Mouse (Mus musculus): ENCODE data around the gene Ptpn14. TPM values are rescaled to one million over a fixed set of nuclear protein-coding genes. Genes with fewer than 3 reads are reported as not detected.

Gene Ptpn14
- polyA plus RNA-seq, 1 experiment from 2014 or later, result 3.2 TPM

GRCm38 (mm10) chr1:189694391-189694790 is 33.7 kb upstream of the Ptpn14 start:
- no peak overlapping the region for H3K4me3 ChIP-seq (ENCODE audit: low read depth, low read length)
- H3K4me2 ChIP-seq, result no peak overlapping the region
- H3K27ac ChIP-seq (ENCODE audit: low read depth, low read length), result no peak overlapping the region
- no peaks in the 10 kb centered on the region for H3K27me3 ChIP-seq (replicated peaks; ENCODE audit: control insufficient read depth, insufficient read depth, low read length)
- H3K9me3 ChIP-seq (ENCODE audit: control insufficient read depth, low read length), result no peaks in the 10 kb centered on the region
- ATAC-seq (replicated peaks; ENCODE audit: low FRiP score), result no peak
- no peaks in the 10 kb centered on the region for H3K36me3 ChIP-seq (ENCODE audit: control insufficient read depth, insufficient read depth, low read length)
- WGBS, result 72% methylated on average over 2 of the region's 2 CpGs
- H3K4me1 ChIP-seq (replicated peaks; ENCODE audit: control insufficient read depth, insufficient read depth, low read length), result peaks cover 5% of the 10 kb centered on the region; the same call in 1 of the 2 replicates
- no peak overlapping the region for H3K9ac ChIP-seq (ENCODE audit: low read depth, low read length)
- DNase-seq (ENCODE audit: low spot score), result no peak

GRCm38 (mm10) chr1:189695321-189695720 is 32.7 kb upstream of the Ptpn14 start:
- peak; percentile 65 for ATAC-seq (replicated peaks; ENCODE audit: low FRiP score)
- no peak for DNase-seq (ENCODE audit: low spot score)
- H3K4me1 ChIP-seq (replicated peaks; ENCODE audit: control insufficient read depth, insufficient read depth, low read length), result peaks cover 5% of the 10 kb centered on the region; the same call in 1 of the 2 replicates

GRCm38 (mm10) chr1:189698416-189698815 is 29.7 kb upstream of the Ptpn14 start:
- H3K27ac ChIP-seq (ENCODE audit: low read depth, low read length), result no peak overlapping the region

More at GRCm38 (mm10) chr1:189695321-189695720, 32.7 kb upstream of the Ptpn14 start:
- Histone ChIP-seq H3K9ac (ENCODE audit: low read depth, low read length) (no peak overlapping the region), H3K4me2 (no peak overlapping the region), H3K9me3 (ENCODE audit: control insufficient read depth, low read length) (no peaks in the 10 kb centered on the region), H3K27ac (ENCODE audit: low read depth, low read length) (no peak overlapping the region), H3K4me3 (ENCODE audit: low read depth, low read length) (no peak overlapping the region), H3K36me3 (ENCODE audit: control insufficient read depth, insufficient read depth, low read length) (no peaks in the 10 kb centered on the region), H3K27me3 (replicated peaks; ENCODE audit: control insufficient read depth, insufficient read depth, low read length) (no peaks in the 10 kb centered on the region)

GRCm38 (mm10) chr1:189700186-189700585 is 27.9 kb upstream of the Ptpn14 start:
- Histone ChIP-seq H3K4me3 (ENCODE audit: low read depth, low read length) (no peak overlapping the region), H3K9me3 (ENCODE audit: control insufficient read depth, low read length) (no peaks in the 10 kb centered on the region), H3K27me3 (replicated peaks; ENCODE audit: control insufficient read depth, insufficient read depth, low read length) (no peaks in the 10 kb centered on the region), H3K36me3 (ENCODE audit: control insufficient read depth, insufficient read depth, low read length) (no peaks in the 10 kb centered on the region), H3K27ac (ENCODE audit: low read depth, low read length) (no peak overlapping the region), H3K9ac (ENCODE audit: low read depth, low read length) (no peak overlapping the region), H3K4me2 (no peak overlapping the region), H3K4me1 (replicated peaks; ENCODE audit: control insufficient read depth, insufficient read depth, low read length) (peaks cover 4% of the 10 kb centered on the region; the same call in 1 of the 2 replicates)
- DNase-seq (ENCODE audit: low spot score) (no peak), ATAC-seq (replicated peaks; ENCODE audit: low FRiP score) (no peak)
- WGBS, result 62% methylated on average over 6 of the region's 6 CpGs

More at GRCm38 (mm10) chr1:189698416-189698815, 29.7 kb upstream of the Ptpn14 start:
- H3K27me3 ChIP-seq (replicated peaks; ENCODE audit: control insufficient read depth, insufficient read depth, low read length), result no peaks in the 10 kb centered on the region
- peaks cover 5% of the 10 kb centered on the region; the same call in 1 of the 2 replicates for H3K4me1 ChIP-seq (replicated peaks; ENCODE audit: control insufficient read depth, insufficient read depth, low read length)
- no peaks in the 10 kb centered on the region for H3K36me3 ChIP-seq (ENCODE audit: control insufficient read depth, insufficient read depth, low read length)
- H3K4me2 ChIP-seq, result no peak overlapping the region
- ATAC-seq (replicated peaks; ENCODE audit: low FRiP score), result no peak; the same call in 1 of the 2 replicates
- 58% methylated on average over 4 of the region's 4 CpGs for WGBS
- no peaks in the 10 kb centered on the region for H3K9me3 ChIP-seq (ENCODE audit: control insufficient read depth, low read length)
- no peak overlapping the region for H3K9ac ChIP-seq (ENCODE audit: low read depth, low read length)
- no peak overlapping the region for H3K4me3 ChIP-seq (ENCODE audit: low read depth, low read length)
- DNase-seq (ENCODE audit: low spot score), result no peak

GRCm38 (mm10) chr1:189700990-189701389 is 27.1 kb upstream of the Ptpn14 start:
- H3K36me3 ChIP-seq (ENCODE audit: control insufficient read depth, insufficient read depth, low read length), result no peaks in the 10 kb centered on the region
- H3K27me3 ChIP-seq (replicated peaks; ENCODE audit: control insufficient read depth, insufficient read depth, low read length), result no peaks in the 10 kb centered on the region
- H3K27ac ChIP-seq (ENCODE audit: low read depth, low read length), result no peak overlapping the region
- WGBS, result 0% methylated on average over 6 of the region's 6 CpGs
- H3K4me2 ChIP-seq, result no peak overlapping the region
- H3K4me1 ChIP-seq (replicated peaks; ENCODE audit: control insufficient read depth, insufficient read depth, low read length), result no peaks in the 10 kb centered on the region
- peak; percentile 55; the same call in 1 of the 2 replicates for ATAC-seq (replicated peaks; ENCODE audit: low FRiP score)
- H3K9ac ChIP-seq (ENCODE audit: low read depth, low read length), result no peak overlapping the region
- H3K9me3 ChIP-seq (ENCODE audit: control insufficient read depth, low read length), result no peaks in the 10 kb centered on the region
- peak; percentile 49 for DNase-seq (ENCODE audit: low spot score)
- no peak overlapping the region for H3K4me3 ChIP-seq (ENCODE audit: low read depth, low read length)

- no peaks in the 10 kb centered on the region for H3K36me3 ChIP-seq (ENCODE audit: control insufficient read depth, insufficient read depth, low read length)
- no peak overlapping the region for H3K4me3 ChIP-seq (ENCODE audit: low read depth, low read length)
- H3K9me3 ChIP-seq (ENCODE audit: control insufficient read depth, low read length), result no peaks in the 10 kb centered on the region
- no peak overlapping the region for H3K9ac ChIP-seq (ENCODE audit: low read depth, low read length)
- 56% methylated on average over 7 of the region's 7 CpGs for WGBS
- no peak for ATAC-seq (replicated peaks; ENCODE audit: low FRiP score)
- no peaks in the 10 kb centered on the region for H3K4me1 ChIP-seq (replicated peaks; ENCODE audit: control insufficient read depth, insufficient read depth, low read length)
- H3K4me2 ChIP-seq, result no peak overlapping the region
- H3K27me3 ChIP-seq (replicated peaks; ENCODE audit: control insufficient read depth, insufficient read depth, low read length), result no peaks in the 10 kb centered on the region
- H3K27ac ChIP-seq (ENCODE audit: low read depth, low read length), result no peak overlapping the region
- no peak for DNase-seq (ENCODE audit: low spot score)
Measured at GRCm38 (mm10) chr1:189703156-189703555, 24.9 kb upstream of the Ptpn14 start.

GRCm38 (mm10) chr1:189703591-189703990 is 24.5 kb upstream of the Ptpn14 start:
- Histone ChIP-seq H3K4me2 (no peak overlapping the region), H3K27ac (ENCODE audit: low read depth, low read length) (no peak overlapping the region), H3K4me1 (replicated peaks; ENCODE audit: control insufficient read depth, insufficient read depth, low read length) (no peaks in the 10 kb centered on the region), H3K9me3 (ENCODE audit: control insufficient read depth, low read length) (no peaks in the 10 kb centered on the region), H3K36me3 (ENCODE audit: control insufficient read depth, insufficient read depth, low read length) (no peaks in the 10 kb centered on the region), H3K27me3 (replicated peaks; ENCODE audit: control insufficient read depth, insufficient read depth, low read length) (no peaks in the 10 kb centered on the region), H3K4me3 (ENCODE audit: low read depth, low read length) (no peak overlapping the region), H3K9ac (ENCODE audit: low read depth, low read length) (no peak overlapping the region)
- DNase-seq (ENCODE audit: low spot score) (no peak), ATAC-seq (replicated peaks; ENCODE audit: low FRiP score) (no peak)
- WGBS, result 74% methylated on average over 7 of the region's 7 CpGs

- no peak overlapping the region for H3K9ac ChIP-seq (ENCODE audit: low read depth, low read length)
- no peaks in the 10 kb centered on the region for H3K9me3 ChIP-seq (ENCODE audit: control insufficient read depth, low read length)
- H3K27ac ChIP-seq (ENCODE audit: low read depth, low read length), result no peak overlapping the region
- no peaks in the 10 kb centered on the region for H3K4me1 ChIP-seq (replicated peaks; ENCODE audit: control insufficient read depth, insufficient read depth, low read length)
- no peaks in the 10 kb centered on the region for H3K36me3 ChIP-seq (ENCODE audit: control insufficient read depth, insufficient read depth, low read length)
- DNase-seq (ENCODE audit: low spot score), result no peak
- H3K27me3 ChIP-seq (replicated peaks; ENCODE audit: control insufficient read depth, insufficient read depth, low read length), result no peaks in the 10 kb centered on the region
- 72% methylated on average over 12 of the region's 12 CpGs for WGBS
- H3K4me2 ChIP-seq, result no peak overlapping the region
- no peak overlapping the region for H3K4me3 ChIP-seq (ENCODE audit: low read depth, low read length)
- no peak for ATAC-seq (replicated peaks; ENCODE audit: low FRiP score)
Measured at GRCm38 (mm10) chr1:189706040-189706645, 21.9 kb upstream of the Ptpn14 start.

GRCm38 (mm10) chr1:189707014-189707413 is 21.1 kb upstream of the Ptpn14 start:
- Histone ChIP-seq H3K36me3 (ENCODE audit: control insufficient read depth, insufficient read depth, low read length) (no peaks in the 10 kb centered on the region), H3K4me3 (ENCODE audit: low read depth, low read length) (no peak overlapping the region), H3K9me3 (ENCODE audit: control insufficient read depth, low read length) (no peaks in the 10 kb centered on the region), H3K4me1 (replicated peaks; ENCODE audit: control insufficient read depth, insufficient read depth, low read length) (no peaks in the 10 kb centered on the region), H3K9ac (ENCODE audit: low read depth, low read length) (no peak overlapping the region), H3K4me2 (no peak overlapping the region), H3K27me3 (replicated peaks; ENCODE audit: control insufficient read depth, insufficient read depth, low read length) (no peaks in the 10 kb centered on the region), H3K27ac (ENCODE audit: low read depth, low read length) (no peak overlapping the region)
- DNase-seq (ENCODE audit: low spot score) (no peak), ATAC-seq (replicated peaks; ENCODE audit: low FRiP score) (no peak)

Measured in liver, embryonic 11.5 days (tissue).